Mouse (Mus musculus) liver, adult 10 weeks (tissue): ENCODE measurements around the gene Hoxd3. TPM values are rescaled to one million over a fixed set of nuclear protein-coding genes. Genes with fewer than 3 reads are reported as not detected.

Experiments used
- polyA plus RNA-seq: library from polyadenylated mRNA; stranded (reverse); fragments of 350-450 nt; fragmentation: Illumina TruSeq; extraction: RNeasy Lipid Tissue Mini Kit (QIAGEN cat#74804); gene quantifications from one replicate; pipeline ENCODE4 v1.2.3, GENCODE M21; 2014; ENCODE audit warnings: low read depth, low replicate concordance

The Hoxd3 gene
- not detected for polyA plus RNA-seq

DNA sequence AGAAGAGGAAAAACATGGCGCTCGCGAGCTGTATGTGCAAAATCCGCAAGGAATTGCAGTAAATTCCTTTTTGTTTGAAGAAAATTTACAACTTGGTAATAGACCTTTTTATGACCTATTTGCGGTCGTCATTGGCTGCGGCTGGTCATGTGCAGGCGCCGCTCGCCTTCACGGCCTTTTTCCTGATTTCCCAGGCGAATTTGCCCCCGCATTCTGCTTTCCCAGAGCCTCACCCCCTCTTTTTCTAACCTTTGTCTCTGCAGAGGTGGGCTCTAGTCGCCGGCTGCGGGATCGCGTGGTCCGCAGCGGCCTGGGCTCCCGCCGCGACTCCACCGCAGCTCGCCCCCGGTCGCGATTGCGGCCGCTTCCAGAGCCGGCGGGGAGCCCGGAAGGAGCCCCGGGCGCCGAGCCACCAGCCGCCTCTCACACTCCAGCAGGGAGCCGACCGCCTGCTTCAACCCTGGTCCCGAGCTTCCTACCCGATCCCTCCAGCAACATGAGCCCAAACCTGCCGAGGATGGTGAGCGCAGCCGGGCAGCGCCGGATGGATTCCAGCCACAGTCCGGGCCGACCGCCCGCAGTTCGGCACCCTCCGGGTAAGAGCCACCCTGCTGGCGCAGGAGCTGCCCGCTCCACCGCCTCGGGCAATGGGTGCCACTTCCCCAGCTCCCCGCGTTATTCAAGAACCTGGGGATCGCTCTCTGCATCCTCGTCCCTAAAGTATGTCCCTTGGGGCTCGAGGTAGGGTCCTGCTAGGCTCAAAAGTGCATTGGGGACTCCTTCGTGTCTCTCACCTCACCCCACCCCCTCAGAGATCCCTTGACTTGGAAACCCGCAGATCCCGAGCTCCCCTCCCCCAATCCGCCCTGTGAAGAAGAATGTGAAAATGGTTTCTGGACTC lies at the start of gene Hoxd3, which contains the start of gene Hoxd4:
TSS of gene Hoxd3 (plus strand) at position 207 of the 901 bp plus-strand sequence.
TSS of gene Hoxd4 (plus strand) at position 209 of the 901 bp plus-strand sequence.

GRCm38 (mm10) chr2:74667842-74668357 lies 43.8 kb upstream of the Hoxd3 start, which contains the start of gene Hoxd13:
Hoxd13 (plus strand) TSS chr2:74668310.

DNA sequence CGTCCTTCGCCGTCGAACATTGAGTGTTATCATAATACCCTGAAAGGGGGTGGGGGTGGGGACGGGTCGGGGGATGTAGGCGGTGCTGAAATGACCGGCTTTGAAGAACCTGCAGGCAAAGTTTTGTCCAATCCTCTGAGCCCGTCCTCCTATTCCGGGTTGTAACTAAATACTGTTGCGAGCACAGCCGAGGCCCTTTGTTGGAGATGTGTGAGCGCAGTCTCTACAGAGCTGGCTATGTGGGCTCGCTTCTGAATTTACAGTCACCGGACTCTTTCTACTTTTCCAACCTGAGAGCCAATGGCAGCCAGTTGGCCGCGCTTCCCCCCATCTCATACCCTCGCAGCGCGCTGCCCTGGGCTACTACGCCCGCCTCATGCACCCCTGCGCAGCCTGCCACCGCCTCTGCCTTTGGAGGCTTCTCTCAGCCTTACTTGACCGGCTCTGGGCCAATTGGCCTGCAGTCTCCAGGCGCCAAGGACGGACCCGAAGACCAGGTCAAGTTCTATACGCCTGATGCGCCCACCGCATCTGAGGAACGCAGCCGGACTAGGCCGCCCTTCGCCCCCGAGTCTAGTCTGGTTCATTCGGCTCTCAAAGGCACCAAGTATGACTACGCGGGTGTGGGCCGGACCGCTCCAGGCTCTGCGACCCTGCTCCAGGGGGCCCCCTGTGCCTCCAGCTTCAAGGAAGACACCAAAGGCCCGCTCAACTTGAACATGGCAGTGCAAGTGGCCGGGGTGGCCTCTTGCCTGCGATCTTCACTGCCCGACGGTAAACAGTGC lies 36.7 kb upstream of the Hoxd3 start, which contains the start of gene Hoxd12:
TSS of gene Hoxd12 (plus strand) at position 133 of the 785 bp plus-strand sequence.

GRCm38 (mm10) chr2:74678891-74679595 lies 32.7 kb upstream of the Hoxd3 start, which contains the start of gene Hoxd11:
Hoxd11 (plus strand) TSS chr2:74679557.

GRCm38 (mm10) chr2:74691022-74691951 lies 20.4 kb upstream of the Hoxd3 start, which contains the start of gene Hoxd10:
Hoxd10 (plus strand) TSS chr2:74691924.

GRCm38 (mm10) chr2:74697567-74698121 lies 14.1 kb upstream of the Hoxd3 start, which contains the start of gene Hoxd9:
Hoxd9 (plus strand) TSS chr2:74697727.

DNA sequence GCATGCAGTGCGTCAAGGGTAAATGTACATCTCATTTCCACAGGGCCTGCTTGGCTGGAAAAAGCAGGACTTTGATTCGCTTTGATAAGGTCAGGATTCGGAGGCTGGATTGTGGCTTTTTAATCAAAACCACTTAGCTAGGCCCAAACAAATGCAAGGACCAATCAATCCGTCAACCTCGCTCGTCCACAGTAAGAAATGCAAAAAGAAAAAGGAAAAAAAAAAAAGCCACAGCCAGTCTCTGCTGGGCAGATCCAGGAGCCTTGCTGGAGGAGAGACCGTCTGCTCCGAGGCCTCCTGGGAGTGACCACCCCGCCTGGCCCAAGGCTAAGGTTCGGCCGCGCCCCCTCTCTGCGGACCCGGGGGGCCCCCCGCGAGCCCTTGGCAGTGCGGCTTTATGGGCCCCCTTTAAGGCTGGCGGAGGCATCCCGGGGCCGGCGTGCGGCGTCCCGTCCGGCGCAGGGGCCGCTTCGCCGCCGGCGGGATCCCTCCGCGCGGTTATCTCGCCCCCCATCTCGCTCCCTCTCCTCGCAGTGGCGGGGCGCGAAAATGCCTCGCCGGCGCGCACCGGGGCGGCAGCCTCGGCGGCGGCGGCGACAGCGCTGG lies 7.2 kb upstream of the Hoxd3 start, which contains the start of gene Hoxd8:
TSS of gene Hoxd8 (plus strand) at position 223 of the 606 bp plus-strand sequence.

GRCm38 (mm10) chr2:74726551-74726950 lies 14.8 kb downstream of the Hoxd3 start, which contains the start of gene Gm28230:
Gm28230 (plus strand) TSS chr2:74726728.

DNA sequence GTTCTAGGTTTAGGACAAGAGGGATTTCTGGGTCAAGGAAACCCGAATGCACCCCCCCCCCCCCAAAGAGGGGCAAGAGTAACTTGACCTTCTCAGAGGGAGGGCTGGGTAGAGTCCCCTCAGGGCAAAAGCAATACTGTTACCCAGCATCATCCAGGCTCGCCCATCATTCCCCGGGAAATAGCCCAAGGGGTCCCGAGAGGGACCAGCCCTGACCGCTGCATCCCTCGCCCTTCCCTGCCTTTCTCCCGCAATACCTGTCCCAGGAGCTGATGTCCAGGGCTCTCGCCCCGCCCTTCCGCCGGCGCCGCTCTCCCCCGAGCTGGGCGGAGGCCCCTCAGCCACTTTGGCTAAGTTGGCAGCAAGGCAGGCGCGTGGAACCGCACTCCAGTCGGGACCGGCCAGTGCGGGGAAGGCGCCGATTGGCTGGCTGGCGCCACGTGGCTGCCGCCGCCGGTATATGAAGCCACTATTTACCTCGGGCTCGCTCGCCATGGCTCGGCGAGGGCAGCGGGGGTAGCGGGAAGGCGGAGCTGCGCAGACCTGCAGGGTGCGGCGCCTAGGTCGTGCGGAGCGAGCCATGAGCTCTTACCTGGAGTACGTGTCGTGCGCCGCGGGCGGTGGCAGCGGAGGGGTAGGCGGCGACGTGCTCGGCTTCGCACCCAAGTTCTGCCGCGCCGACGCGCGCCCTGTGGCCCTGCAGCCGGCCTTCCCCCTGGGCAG lies 51.0 kb downstream of the Hoxd3 start, which contains the start of gene Hoxd1:
TSS of gene Hoxd1 (plus strand) at position 459 of the 723 bp plus-strand sequence.

Other genes with a start within 250 kb of the Hoxd3 start
- gene Lnpk, start 132.5 kb upstream of the Hoxd3 start, polyA plus RNA-seq, result 9.0 TPM
- not detected for gene Evx2, start 52.4 kb upstream of the Hoxd3 start, polyA plus RNA-seq
- not detected for gene Hoxd13, start 43.6 kb upstream of the Hoxd3 start, polyA plus RNA-seq
- not detected for gene Hoxd12, start 36.9 kb upstream of the Hoxd3 start, polyA plus RNA-seq
- gene Hoxd11, start 32.4 kb upstream of the Hoxd3 start, polyA plus RNA-seq, result not detected
- not detected for gene Hoxd10, start 20.0 kb upstream of the Hoxd3 start, polyA plus RNA-seq
- not detected for gene Hoxd9, start 14.2 kb upstream of the Hoxd3 start, polyA plus RNA-seq
- not detected for gene Hoxd8, start 7.3 kb upstream of the Hoxd3 start, polyA plus RNA-seq
- not detected for gene Hoxd4, start within 50 bp of the Hoxd3 start, polyA plus RNA-seq
- gene Gm28230, start 14.8 kb downstream of the Hoxd3 start, polyA plus RNA-seq, result not detected
- not detected for gene Hoxd1, start 51.1 kb downstream of the Hoxd3 start, polyA plus RNA-seq
- gene Mtx2, start 113.9 kb downstream of the Hoxd3 start, polyA plus RNA-seq, result 157 TPM